Mouse (Mus musculus): ENCODE data around the gene Tinagl1.
A peak's percentile ranks its signal among the peaks of the same experiment; 100 is the strongest.

Tinagl1 gene

GRCm38 (mm10) chr4:130138441-130139213, 36.3 kb downstream of the Tinagl1 start:
- DNase-seq = peak; percentile 64

- no peak for DNase-seq
Measured at GRCm38 (mm10) chr4:130133399-130133798, 41.5 kb downstream of the Tinagl1 start.

DNA sequence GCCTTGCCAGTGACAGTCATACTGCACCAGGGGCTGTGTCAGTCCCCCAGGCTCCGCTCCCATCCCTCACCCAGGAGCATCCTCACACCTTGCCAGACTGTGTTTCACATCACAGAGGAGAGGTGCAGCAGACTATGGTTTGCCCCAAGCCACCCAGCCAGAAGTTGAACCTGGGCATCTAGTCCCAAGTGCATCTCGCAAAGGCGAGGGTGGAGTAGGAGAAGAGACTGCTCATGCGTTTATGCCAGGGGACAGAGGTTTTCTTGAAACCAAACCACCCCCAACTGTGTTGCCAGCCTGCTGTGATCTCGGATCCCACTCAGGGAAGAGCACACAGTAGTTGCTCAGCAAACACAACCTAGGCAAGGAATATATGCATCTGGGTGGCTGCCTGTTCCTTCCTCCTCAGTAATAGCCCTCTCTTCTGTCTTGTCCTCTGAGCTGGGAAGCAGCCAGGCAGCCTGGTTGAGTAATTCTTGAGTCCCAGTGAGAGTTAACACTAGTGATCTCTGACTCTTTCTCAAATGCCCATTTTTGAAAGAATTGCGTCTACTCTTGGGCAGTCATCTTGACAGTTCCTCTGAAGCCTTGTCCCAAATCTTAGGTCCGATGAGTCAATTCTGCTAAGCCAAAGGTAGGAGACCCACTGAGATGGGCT, 43.3 kb downstream of the Tinagl1 start:
- DNase-seq = no peak

DNA sequence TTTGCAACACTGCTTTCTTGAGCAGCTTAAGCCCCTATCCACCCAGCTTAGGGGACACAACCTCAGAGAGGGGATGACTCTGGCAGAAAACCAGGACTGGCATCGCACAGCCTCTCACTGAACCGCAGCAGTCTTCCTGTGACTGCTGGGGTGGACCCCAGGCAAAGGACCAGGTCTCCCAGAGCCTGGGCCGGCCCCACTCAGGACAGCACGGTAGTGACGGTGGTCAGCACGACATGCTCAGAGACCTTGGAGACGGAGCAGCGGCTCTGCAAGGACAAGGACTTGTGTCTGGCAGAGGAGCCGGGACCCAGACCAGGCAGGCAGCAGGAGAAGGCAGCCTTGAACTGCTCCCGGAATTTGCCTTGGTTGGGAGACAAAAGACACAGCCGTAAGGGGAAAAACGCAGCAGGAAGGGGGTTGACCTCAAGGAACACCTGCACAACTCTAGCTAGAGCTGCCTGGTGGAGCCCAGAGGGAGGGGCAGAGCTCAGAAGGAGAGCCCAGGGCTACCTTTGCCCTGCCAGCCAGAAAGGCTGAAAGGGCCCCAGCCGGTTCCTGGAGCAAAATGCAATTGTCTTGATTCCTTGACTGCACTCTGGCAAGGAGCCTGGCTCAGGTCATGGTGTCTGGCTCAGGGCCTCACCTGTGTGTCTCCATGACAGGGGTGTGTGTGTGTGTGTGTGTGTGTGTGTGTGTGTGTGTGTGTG, 44.1 kb downstream of the Tinagl1 start:
- no peak for DNase-seq

DNA sequence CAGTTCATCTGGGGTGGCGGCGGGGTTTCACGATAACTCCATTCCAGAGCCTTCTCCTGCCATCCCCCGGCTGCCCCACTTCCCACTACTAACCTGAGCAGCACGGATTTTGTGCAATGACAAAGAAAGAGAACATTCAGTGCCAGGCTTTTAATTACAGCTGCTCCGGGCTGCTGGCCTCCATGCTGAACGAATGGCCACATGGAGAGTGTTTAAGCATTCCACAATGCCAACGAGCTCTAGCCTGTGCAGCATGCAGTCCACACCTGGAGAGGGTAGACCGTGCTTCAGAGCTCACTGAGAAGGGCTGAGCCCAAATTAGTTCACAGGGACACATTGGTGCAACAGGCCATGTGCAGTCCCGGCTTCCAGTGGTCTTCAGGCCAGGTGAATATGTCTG, 44.8 kb downstream of the Tinagl1 start:
- no peak for DNase-seq

DNA sequence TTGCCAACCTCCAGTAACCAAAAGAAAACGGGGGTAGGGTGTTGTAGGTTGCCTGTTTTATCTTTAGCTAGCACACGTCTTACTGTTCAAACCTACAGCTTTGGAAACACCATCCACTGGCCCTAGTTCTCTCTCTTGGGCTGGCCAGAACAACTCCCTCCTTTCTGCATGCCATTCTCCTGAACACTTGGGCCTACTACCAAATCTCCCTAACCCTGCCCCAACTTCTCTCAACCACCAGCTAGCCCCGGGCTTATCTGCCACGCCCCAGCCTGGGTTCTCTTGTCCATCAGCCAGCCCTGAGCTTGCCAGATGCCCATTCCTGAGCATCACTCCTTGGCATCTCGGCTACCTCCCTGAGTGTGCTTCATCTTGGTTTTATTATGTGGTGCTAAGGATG, 46.0 kb downstream of the Tinagl1 start:
- no peak for DNase-seq

DNA sequence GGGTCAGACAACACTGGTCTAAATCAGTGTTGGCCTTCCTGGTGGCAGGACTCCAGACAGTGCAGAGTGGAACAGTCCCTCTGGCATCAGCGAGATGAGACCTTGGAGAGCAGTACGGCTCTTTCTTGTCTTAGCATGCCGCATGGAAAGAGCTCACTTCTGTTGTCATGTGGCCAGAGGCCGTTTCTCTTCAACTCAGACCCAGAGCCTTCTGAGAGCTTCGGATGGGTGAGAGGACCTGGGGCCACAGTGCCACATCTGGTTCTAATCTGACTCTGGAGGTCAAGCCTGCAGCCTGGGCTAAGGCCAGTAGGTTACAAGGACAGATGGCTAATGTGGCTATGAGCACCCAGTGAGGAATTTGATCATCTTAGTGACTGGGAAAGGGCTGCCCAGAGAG, 49.0 kb downstream of the Tinagl1 start:
- DNase-seq = no peak

- no peak for DNase-seq
Measured at GRCm38 (mm10) chr4:130125164-130125563, 49.8 kb downstream of the Tinagl1 start.

GRCm38 (mm10) chr4:130124110-130124509, 50.8 kb downstream of the Tinagl1 start:
- no peak for DNase-seq

- no peak for DNase-seq
Measured at GRCm38 (mm10) chr4:130123020-130123419, 51.9 kb downstream of the Tinagl1 start.

- DNase-seq = no peak
Measured at GRCm38 (mm10) chr4:130121560-130121959, 53.4 kb downstream of the Tinagl1 start.

DNA sequence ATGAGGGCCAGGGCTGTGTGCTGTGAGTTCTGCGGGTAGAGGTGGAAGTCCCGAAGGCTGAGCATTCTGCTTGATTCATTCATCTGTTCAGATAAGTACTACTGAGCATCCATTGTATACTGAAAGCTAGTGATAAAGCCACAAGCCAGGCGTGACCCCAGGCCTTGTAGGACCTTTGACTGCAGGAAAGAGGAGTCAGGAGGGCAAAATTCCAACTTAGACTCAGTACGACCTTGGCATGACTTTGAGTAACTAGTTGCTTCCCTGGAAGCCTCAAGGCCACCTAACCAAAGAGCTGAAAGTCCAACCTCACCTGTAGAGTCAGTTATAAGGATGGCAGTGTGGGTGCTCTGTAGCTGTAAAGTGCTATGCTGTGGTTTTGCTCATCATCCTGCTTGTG, 54.2 kb downstream of the Tinagl1 start:
- no peak for DNase-seq

Measured in cerebellum, postnatal 36 days (tissue).